8 mouse cellular contexts compared by ENCODE assay signal in genomic region chr12:112743168-112743975, GRCm38 (mm10). TPM values are rescaled to one million over a fixed set of nuclear protein-coding genes. Genes with fewer than 3 reads are reported as not detected.
A peak's percentile ranks its signal among the peaks of the same experiment; 100 is the strongest.
DNase-seq lines count a peak whose midpoint lies in the region; ATAC-seq and TF ChIP-seq lines count a peak whose summit lies in the region.

No protein-coding gene starts in this region.

- TF ChIP-seq CTCF in MEL (IDR thresholded peaks at IDR 0.05 in 2 of 3, conservative IDR thresholded peaks at IDR 0.05 in 1 of 3; ENCODE audit: control insufficient read depth in 1 of 3, insufficient read depth in 1 of 3, low read depth in 2 of 3, low read length in 3 of 3, poor library complexity in 1 of 3, severe bottlenecking in 1 of 3): peak in 2 of 3 experiments; percentile 99 to 100; a peak in 4 of 6 replicates
- TF ChIP-seq CTCF in cerebellum, adult 2 months (IDR thresholded peaks at IDR 0.05; ENCODE audit: borderline replicate concordance, insufficient read depth, low read depth, low read length): peak; percentile 74
- TF ChIP-seq CTCF in lung, postnatal 0 days (IDR thresholded peaks at IDR 0.05): peak; percentile 89

- peak; percentile 74 to 76 for ATAC-seq in hematopoietic stem cell, adult 5-6 weeks (replicated peaks in 1 of 2; ENCODE audit: insufficient read depth in 1 of 2, low FRiP score in 2 of 2, low TSS enrichment in 1 of 2, low read depth in 1 of 2, poor library complexity in 2 of 2, severe bottlenecking in 2 of 2)
- peak; percentile 83 for ATAC-seq in lung, postnatal 0 days

- peak; percentile 55 for TF ChIP-seq RAD21 in MEL (IDR thresholded peaks at IDR 0.05; ENCODE audit: low read depth, low read length)

- H3K9me3 ChIP-seq in MEL (replicated peaks; ENCODE audit: insufficient read depth, low read length): no peaks in the 10 kb centered on the region
- no peaks in the 10 kb centered on the region for H3K9me3 ChIP-seq in lung, postnatal 0 days (ENCODE audit: low read length)

- H3K27ac ChIP-seq in MEL (ENCODE audit: control insufficient read depth, low read depth, low read length): peak overlapping the region; percentile 68
- H3K27ac ChIP-seq in cerebellum, adult 2 months (ENCODE audit: insufficient read depth, low read length): no peak overlapping the region
- H3K27ac ChIP-seq in lung, postnatal 0 days (ENCODE audit: low read length): no peak overlapping the region

- H3K9ac ChIP-seq in MEL (ENCODE audit: control insufficient read depth, low read depth, low read length, poor library complexity, severe bottlenecking): peak overlapping the region; percentile 58
- no peak overlapping the region for H3K9ac ChIP-seq in lung, postnatal 0 days (replicated peaks; ENCODE audit: low read depth)

- no peak overlapping the region for H3K4me2 ChIP-seq in lung, postnatal 0 days (replicated peaks; ENCODE audit: low read depth, low read length)

- peaks cover 0 to 10% of the 10 kb centered on the region in 2 experiments; a peak in 2 of 4 replicates for H3K36me3 ChIP-seq in MEL (ENCODE audit: control insufficient read depth in 1 of 2, insufficient read depth in 2 of 2, low read length in 2 of 2)
- peaks cover 14% of the 10 kb centered on the region; the same call in 1 of the 2 replicates for H3K36me3 ChIP-seq in lung, postnatal 0 days (ENCODE audit: insufficient read depth, low read length)

- H3K27me3 ChIP-seq in MEL (ENCODE audit: control insufficient read depth in 1 of 2, insufficient read depth in 2 of 2, low read length in 2 of 2): no peaks in the 10 kb centered on the region
- no peaks in the 10 kb centered on the region for H3K27me3 ChIP-seq in cerebellum, adult 2 months (ENCODE audit: control insufficient read depth, insufficient read depth, low read length)
- H3K27me3 ChIP-seq in lung, postnatal 0 days (replicated peaks; ENCODE audit: insufficient read depth, low read length): no peaks in the 10 kb centered on the region

- 32% methylated on average over 25 of the region's 25 CpGs for WGBS in cerebellum, adult 2 months
- 40% methylated on average over 25 of the region's 25 CpGs for WGBS in lung, postnatal 0 days

- peak; percentile 99 for DNase-seq in MEL (ENCODE audit: low read depth, low spot score)
- peak; percentile 70 to 74 for DNase-seq in cerebellum, adult 2 months
- DNase-seq in forelimb bud, embryonic 11.5 days (ENCODE audit: low read depth, low spot score): peak; percentile 71
- peak; percentile 89 for DNase-seq in layer of hippocampus, adult 9-11 months
- DNase-seq in lung, postnatal 0 days (ENCODE audit: low spot score): peak; percentile 90
- peak; percentile 90 for DNase-seq in retina, embryonic 14.5 days (ENCODE audit: low spot score)
- peak; percentile 77 to 78 for DNase-seq in thymus, postnatal 36 days

- no peaks in the 10 kb centered on the region; the same call in 1 of the 2 replicates for H3K79me2 ChIP-seq in MEL (ENCODE audit: control insufficient read depth, insufficient read depth, low read length, poor library complexity)

- H3K4me3 ChIP-seq in MEL (ENCODE audit: control insufficient read depth in 1 of 2, insufficient read depth in 1 of 2, low read depth in 2 of 2, low read length in 2 of 2): peak overlapping the region; percentile 58 to 60
- H3K4me3 ChIP-seq in cerebellum, adult 2 months (replicated peaks; ENCODE audit: insufficient read depth, low read depth, low read length): no peak overlapping the region
- no peak overlapping the region for H3K4me3 ChIP-seq in lung, postnatal 0 days (ENCODE audit: low read depth, low read length)

- peaks cover 0 to 14% of the 10 kb centered on the region in 2 experiments; a peak in 2 of 4 replicates for H3K4me1 ChIP-seq in MEL (ENCODE audit: control insufficient read depth in 1 of 2, insufficient read depth in 2 of 2, low read length in 2 of 2)
- peaks cover 37% of the 10 kb centered on the region for H3K4me1 ChIP-seq in cerebellum, adult 2 months (ENCODE audit: control insufficient read depth, insufficient read depth, low read length)
- H3K4me1 ChIP-seq in lung, postnatal 0 days (ENCODE audit: insufficient read depth, low read depth, low read length): no peaks in the 10 kb centered on the region

- TF ChIP-seq EP300 in MEL (IDR thresholded peaks at IDR 0.05; ENCODE audit: low read depth in 1 of 2, low read length in 2 of 2): peak; percentile 46 to 72; a peak in 3 of 4 replicates
- no peak for TF ChIP-seq EP300 in lung, postnatal 0 days (IDR thresholded peaks at IDR 0.05)

- peak in 1 of 2 experiments; percentile 82; a peak in 2 of 4 replicates for TF ChIP-seq POLR2A in MEL (IDR thresholded peaks at IDR 0.05; ENCODE audit: control insufficient read depth in 1 of 2, insufficient read depth in 1 of 2, low read depth in 1 of 2, low read length in 2 of 2, poor library complexity in 1 of 2)
- TF ChIP-seq POLR2A in cerebellum, adult 2 months (IDR thresholded peaks at IDR 0.05; ENCODE audit: borderline replicate concordance, insufficient read depth, low read length): no peak

TF ChIP-seq in MEL, 35 proteins besides CTCF, POLR2A, EP300 and RAD21 (continues in another document):
- TF ChIP-seq MAX (IDR thresholded peaks at IDR 0.05; ENCODE audit: low read length) (peak; percentile 100), MXI1 (IDR thresholded peaks at IDR 0.05; ENCODE audit: low read depth, low read length) (peak; percentile 94), CHD1 (IDR thresholded peaks at IDR 0.05; ENCODE audit: low read depth, low read length) (peak; percentile 29; the same call in 1 of the 2 replicates), E2F4 (IDR thresholded peaks at IDR 0.05; ENCODE audit: borderline replicate concordance, low read depth, low read length) (0 out of 2 replicates have a peak, but pooled peaks have one; percentile 72), CHD2 (IDR thresholded peaks at IDR 0.05; ENCODE audit: low read length) (no peak), ZMIZ1 (IDR thresholded peaks at IDR 0.05; ENCODE audit: low read depth, low read length) (peak; percentile 88), ZKSCAN1 (IDR thresholded peaks at IDR 0.05; ENCODE audit: low read depth, low read length) (0 out of 2 replicates have a peak, but pooled peaks have one; percentile 8), USF1 (IDR thresholded peaks at IDR 0.05; ENCODE audit: low read depth, low read length) (peak; percentile 99), NRF1 (IDR thresholded peaks at IDR 0.05; ENCODE audit: insufficient read depth, low read depth, low read length, poor library complexity, severe bottlenecking) (peak; percentile 33; the same call in 1 of the 2 replicates), RCOR1 (IDR thresholded peaks at IDR 0.05; ENCODE audit: low read depth, low read length) (peak; percentile 62), POLR2AphosphoS5 (IDR thresholded peaks at IDR 0.05; ENCODE audit: borderline replicate concordance, low read depth, low read length) (peak; percentile 80; the same call in 1 of the 2 replicates), UBTF (IDR thresholded peaks at IDR 0.05; ENCODE audit: borderline replicate concordance, insufficient read depth, low read depth, low read length) (peak; percentile 73; the same call in 1 of the 2 replicates), ETS1 (IDR thresholded peaks at IDR 0.05; ENCODE audit: low read depth, low read length) (peak; percentile 80), TAL1 (IDR thresholded peaks at IDR 0.05; ENCODE audit: low read length) (no peak; the same call in 1 of the 2 replicates), ZC3H11A (IDR thresholded peaks at IDR 0.05; ENCODE audit: low read depth, low read length) (no peak), SMC3 (IDR thresholded peaks at IDR 0.05; ENCODE audit: low read depth, low read length) (peak; percentile 61), TBP (IDR thresholded peaks at IDR 0.05; ENCODE audit: low read depth, low read length) (peak; percentile 94), NELFE (IDR thresholded peaks at IDR 0.05; ENCODE audit: low read depth, low read length) (peak; percentile 90), HCFC1 (IDR thresholded peaks at IDR 0.05; ENCODE audit: low read depth, low read length) (peak; percentile 71), TCF12 (IDR thresholded peaks at IDR 0.05; ENCODE audit: low read depth, low read length) (peak; percentile 63; the same call in 1 of the 2 replicates), KAT2A (conservative IDR thresholded peaks at IDR 0.05; ENCODE audit: low read depth, low read length) (no peak; the same call in 1 of the 2 replicates), GABPA (IDR thresholded peaks at IDR 0.05; ENCODE audit: low read depth, low read length) (no peak), ZNF384 (IDR thresholded peaks at IDR 0.05; ENCODE audit: low read depth, low read length) (no peak), ELF1 (IDR thresholded peaks at IDR 0.05; ENCODE audit: low read depth, low read length) (peak; percentile 46), SIN3A (IDR thresholded peaks at IDR 0.05; ENCODE audit: low read length) (peak; percentile 96), MEF2A (IDR thresholded peaks at IDR 0.05; ENCODE audit: extremely low read depth, insufficient replicate concordance, low read depth, low read length, poor library complexity, severe bottlenecking) (peak; percentile 50; the same call in 1 of the 2 replicates), BHLHE40 (IDR thresholded peaks at IDR 0.05; ENCODE audit: borderline replicate concordance, low read depth, low read length) (peak; percentile 93)

RNA-seq across cellular contexts. Expression of gene Pld4, which starts 17.1 kb away (rescaled TPM):
- total RNA-seq in MEL (2012; rRNA removed): 9.7 and 9.8 TPM in 2 replicates
- polyA plus RNA-seq in MEL (2012; ENCODE audit: insufficient read depth in 1 of 2, insufficient read length in 2 of 2, low read depth in 1 of 2, low replicate concordance in 2 of 2, missing spikeins in 1 of 2): 10 to 100 TPM in 1 of 2 experiments, not detected in 1; 16.4 TPM
- 6.7 and 7.8 TPM in 2 replicates for polyA plus RNA-seq in cerebellum, adult 2 months (2012; rRNA removed)
- 3.1 and 13.6 TPM in 2 replicates for total RNA-seq in hematopoietic stem cell, adult 5-6 weeks (2017)
- 19.6 and 23.8 TPM in 2 replicates for polyA plus RNA-seq in lung, postnatal 0 days (2015; fragmentation: Nextera tagmentation; extraction: Ambion mirVana)

RNA-seq across cellular contexts. Expression of gene Cep170b, which starts 23.1 kb away (rescaled TPM):
- 40.0 and 49.7 TPM in 2 replicates for total RNA-seq in MEL (2012; rRNA removed)
- 10 to 100 TPM in 1 of 2 experiments, not detected in 1; 64.0 TPM for polyA plus RNA-seq in MEL (2012; ENCODE audit: insufficient read depth in 1 of 2, insufficient read length in 2 of 2, low read depth in 1 of 2, low replicate concordance in 2 of 2, missing spikeins in 1 of 2)
- polyA plus RNA-seq in cerebellum, adult 2 months (2012; rRNA removed): 102 and 107 TPM in 2 replicates
- 7.3 and 7.4 TPM in 2 replicates for total RNA-seq in hematopoietic stem cell, adult 5-6 weeks (2017)
- polyA plus RNA-seq in lung, postnatal 0 days (2015; fragmentation: Nextera tagmentation; extraction: Ambion mirVana): 17.5 and 20.8 TPM in 2 replicates

RNA-seq across cellular contexts. Expression of gene Ahnak2, which starts 59.1 kb away (rescaled TPM):
- total RNA-seq in MEL (2012; rRNA removed): 1.2 and 2.6 TPM in 2 replicates
- polyA plus RNA-seq in MEL (2012; ENCODE audit: insufficient read depth in 1 of 2, insufficient read length in 2 of 2, low read depth in 1 of 2, low replicate concordance in 2 of 2, missing spikeins in 1 of 2): 10 to 100 TPM in 1 of 2 experiments, not detected in 1; 11.4 TPM
- 11.0 and 14.7 TPM in 2 replicates for polyA plus RNA-seq in cerebellum, adult 2 months (2012; rRNA removed)
- total RNA-seq in hematopoietic stem cell, adult 5-6 weeks (2017): 0.45 TPM in 1 of 2 replicates, not detected in the other
- 4.8 and 4.9 TPM in 2 replicates for polyA plus RNA-seq in lung, postnatal 0 days (2015; fragmentation: Nextera tagmentation; extraction: Ambion mirVana)

Comparison
In these comparisons a context has a peak if more than half of its experiments do, and no peak if none do; other contexts are left out.
1. H3K4me3 ChIP-seq: peak in MEL (2 of 2); none in cerebellum, adult 2 months (single experiment) and lung, postnatal 0 days (single experiment).
2. Peak in every context shown above with its lines, with median percentiles within 50 percentile points of each other: DNase-seq and CTCF ChIP-seq.